Mouse (Mus musculus) C3H10T1/2 (cell line): ENCODE measurements around the gene Cldn19. TPM values are rescaled to one million over a fixed set of nuclear protein-coding genes. Genes with fewer than 3 reads are reported as not detected.

Experiments
- polyA plus RNA-seq, 2 experiments: library from polyadenylated mRNA; unstranded; fragments of >200 nt; fragmentation: generic; extraction: Trizol; gene quantifications; one replicate each; pipeline ENCODE4 v1.2.1; 2012; ENCODE audit warnings: missing spikeins in 2 of 2

Gene Cldn19
- polyA plus RNA-seq, result 10 to 100 TPM in 1 of 2 experiments, under 1 TPM in 1; 0.04 to 18.1 TPM

DNA sequence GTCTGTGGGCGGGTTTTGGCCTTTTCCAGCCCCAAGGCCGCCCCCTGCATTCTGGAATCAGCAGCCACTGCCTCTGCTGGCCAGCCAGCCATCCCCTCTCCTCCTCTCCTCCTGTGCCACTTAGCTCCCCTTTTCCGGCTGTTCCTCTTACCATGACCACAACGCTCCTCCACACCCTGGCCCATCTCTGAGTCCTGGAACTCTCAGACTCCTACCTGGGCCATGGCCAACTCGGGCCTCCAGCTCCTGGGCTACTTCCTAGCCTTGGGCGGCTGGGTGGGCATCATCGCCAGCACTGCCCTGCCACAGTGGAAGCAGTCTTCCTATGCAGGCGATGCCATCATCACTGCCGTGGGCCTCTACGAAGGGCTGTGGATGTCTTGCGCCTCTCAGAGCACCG lies at the start of gene Cldn19:
Gene Cldn19, plus strand, starts transcription at position 64 of the 400 bp plus-strand sequence.

GRCm38 (mm10) chr4:119218169-119218568 lies 37.0 kb upstream of the Cldn19 start, which contains the start of gene Tmem269:
Gene Tmem269 (minus strand): TSS chr4:119218217.

GRCm38 (mm10) chr4:119232410-119233255 lies 22.6 kb upstream of the Cldn19 start, which contains the start of the genes AU022252 and P3h1:
Gene AU022252 (minus strand): TSS chr4:119232712.
Gene P3h1 (plus strand): TSS chr4:119232915.

GRCm38 (mm10) chr4:119294415-119295133 lies 39.4 kb downstream of the Cldn19 start, which contains the start of gene Ybx1:
Gene Ybx1 (minus strand): TSS chr4:119294604.

Other genes with a start within 250 kb of the Cldn19 start
- gene Slc2a1, start 146.7 kb upstream of the Cldn19 start, polyA plus RNA-seq, result 10 to 100 TPM; 20.9 to 23.8 TPM
- gene Zfp691, start 81.2 kb upstream of the Cldn19 start, polyA plus RNA-seq, result 1 to 10 TPM; 1.1 to 6.2 TPM
- gene Ermap, start 65.4 kb upstream of the Cldn19 start, polyA plus RNA-seq, result under 1 TPM in 1 of 2 experiments, not detected in 1; 0.01 TPM
- 100 to 1,000 TPM in 1 of 2 experiments, 10 to 100 TPM in 1; 49.4 to 100 TPM for gene Svbp, start 60.1 kb upstream of the Cldn19 start, polyA plus RNA-seq
- not detected for gene Tmem269, start 37.2 kb upstream of the Cldn19 start, polyA plus RNA-seq
- 10 to 100 TPM in 1 of 2 experiments, 1 to 10 TPM in 1; 7.5 to 13.2 TPM for gene AU022252, start 22.7 kb upstream of the Cldn19 start, polyA plus RNA-seq
- 10 to 100 TPM in 1 of 2 experiments, 1 to 10 TPM in 1; 9.0 to 47.6 TPM for gene P3h1, start 22.5 kb upstream of the Cldn19 start, polyA plus RNA-seq
- gene Ybx1, start 39.2 kb downstream of the Cldn19 start, polyA plus RNA-seq, result 100 to 1,000 TPM; 229 to 540 TPM
- 10 to 100 TPM; 47.7 to 59.2 TPM for gene Ppih, start 65.1 kb downstream of the Cldn19 start, polyA plus RNA-seq
- gene Ccdc30, start 160.1 kb downstream of the Cldn19 start, polyA plus RNA-seq, result under 1 TPM in 1 of 2 experiments, not detected in 1; 0.12 TPM
- 10 to 100 TPM in 1 of 2 experiments, 1 to 10 TPM in 1; 7.8 to 15.0 TPM for gene Ppcs, start 167.0 kb downstream of the Cldn19 start, polyA plus RNA-seq
- under 1 TPM in 1 of 2 experiments, not detected in 1; 0.06 TPM for gene Zmynd12, start 167.4 kb downstream of the Cldn19 start, polyA plus RNA-seq
- gene Rimkla, start 237.2 kb downstream of the Cldn19 start, polyA plus RNA-seq, result not detected